Mouse (Mus musculus): ENCODE data around the gene Tmem44.

Gene Tmem44

GRCm38 (mm10) chr16:30550748-30551192 lies at the start of gene Tmem44:
Tmem44 (minus strand) TSS chr16:30550842.
- in situ Hi-C loops (cut with MboI) = no loop called here

- in situ Hi-C loops (cut with MboI) = loop anchor here (5.0 to 25.0 kb wide), 4 partner anchors 73 to 763 kb away; no protein-coding TSS in a partner anchor
Observed at GRCm38 (mm10) chr16:30599491-30600268, 49.0 kb upstream of the Tmem44 start, which contains the start of gene Fam43a. Fam43a (plus strand) TSS chr16:30599723.

GRCm38 (mm10) chr16:30596959-30597681 lies 46.5 kb upstream of the Tmem44 start:
- in situ Hi-C loops (cut with MboI) = loop anchor here (5.0 to 25.0 kb wide), 4 partner anchors 75 to 765 kb away; no protein-coding TSS in a partner anchor

- in situ Hi-C loops (cut with MboI) = loop anchor here (5.0 to 25.0 kb wide), 4 partner anchors 76 to 766 kb away; no protein-coding TSS in a partner anchor
Observed at GRCm38 (mm10) chr16:30595835-30596557, 45.4 kb upstream of the Tmem44 start.

- in situ Hi-C loops (cut with MboI) = loop anchor here (5.0 to 25.0 kb wide), 4 partner anchors 77 to 767 kb away; no protein-coding TSS in a partner anchor
Observed at GRCm38 (mm10) chr16:30595356-30595755, 44.7 kb upstream of the Tmem44 start.

- in situ Hi-C loops (cut with MboI) = loop anchor here (25.0 kb wide), 1 partner anchor 770 kb away; no protein-coding TSS in a partner anchor
Observed at GRCm38 (mm10) chr16:30591990-30592389, 41.3 kb upstream of the Tmem44 start.

- in situ Hi-C loops (cut with MboI) = loop anchor here (25.0 kb wide), 1 partner anchor 772 kb away; no protein-coding TSS in a partner anchor
Observed at GRCm38 (mm10) chr16:30590264-30591209, 39.9 kb upstream of the Tmem44 start.

GRCm38 (mm10) chr16:30587494-30588327 lies 37.1 kb upstream of the Tmem44 start, which contains the start of gene Lsg1:
Lsg1 (minus strand) TSS chr16:30587592.
- in situ Hi-C loops (cut with MboI) = loop anchor here (25.0 kb wide), 1 partner anchor 775 kb away; no protein-coding TSS in a partner anchor

GRCm38 (mm10) chr16:30586935-30587493 lies 36.4 kb upstream of the Tmem44 start:
- in situ Hi-C loops (cut with MboI) = loop anchor here (25.0 kb wide), 1 partner anchor 775 kb away; no protein-coding TSS in a partner anchor

- in situ Hi-C loops (cut with MboI) = loop anchor here (25.0 kb wide), 1 partner anchor 782 kb away; no protein-coding TSS in a partner anchor
Observed at GRCm38 (mm10) chr16:30580765-30581164, 30.1 kb upstream of the Tmem44 start.

GRCm38 (mm10) chr16:30576392-30576791 lies 25.8 kb upstream of the Tmem44 start:
- in situ Hi-C loops (cut with MboI) = loop anchor here (25.0 kb wide), 1 partner anchor 786 kb away; no protein-coding TSS in a partner anchor

- in situ Hi-C loops (cut with MboI) = loop anchor here (25.0 kb wide), 1 partner anchor 786 kb away; no protein-coding TSS in a partner anchor
Observed at GRCm38 (mm10) chr16:30575815-30576214, 25.2 kb upstream of the Tmem44 start.

GRCm38 (mm10) chr16:30572239-30572638 lies 21.6 kb upstream of the Tmem44 start:
- in situ Hi-C loops (cut with MboI) = no loop called here

- in situ Hi-C loops (cut with MboI) = no loop called here
Observed at GRCm38 (mm10) chr16:30571378-30571777, 20.7 kb upstream of the Tmem44 start.

GRCm38 (mm10) chr16:30570173-30570572 lies 19.5 kb upstream of the Tmem44 start:
- in situ Hi-C loops (cut with MboI) = no loop called here

GRCm38 (mm10) chr16:30565631-30566030 lies 15.0 kb upstream of the Tmem44 start:
- in situ Hi-C loops (cut with MboI) = no loop called here

GRCm38 (mm10) chr16:30560601-30561000 lies 10.0 kb upstream of the Tmem44 start:
- in situ Hi-C loops (cut with MboI) = no loop called here

GRCm38 (mm10) chr16:30559312-30559992 lies 8.8 kb upstream of the Tmem44 start:
- in situ Hi-C loops (cut with MboI) = no loop called here

Data from mature B cell (primary cell).